Mouse (Mus musculus) hindbrain, embryonic 16.5 days (tissue): ENCODE measurements around the gene Ccnb3. TPM values are rescaled to one million over a fixed set of nuclear protein-coding genes. Genes with fewer than 3 reads are reported as not detected.

Experiments used
- ATAC-seq: fragments of 200-750 bp; cut with Nextera tagmentation; 2 replicates; pipeline ENCODE4 v1.8.0; 2017; ENCODE audit warnings: moderate TSS enrichment, moderate library complexity
- H3K27ac ChIP-seq: fragments of 300-500 bp; sonication (generic); 2 replicates; pipeline ENCODE4 v1.5.1; 2014; ENCODE audit warnings: low read depth, mild to moderate bottlenecking, control low read depth, low read length, moderate library complexity
- H3K27me3 ChIP-seq: fragments of 300-500 bp; sonication (generic); replicated peaks from 2 replicates; pipeline ENCODE4 v1.6.1; 2014; ENCODE audit warnings: low read length; ENCODE audit not compliant: control insufficient read depth, insufficient read depth
- H3K36me3 ChIP-seq: fragments of 300-500 bp; sonication (generic); 2 replicates; pipeline ENCODE4 v1.6.1; 2014; ENCODE audit warnings: mild to moderate bottlenecking, low read length, moderate library complexity, mixed read lengths; ENCODE audit not compliant: control insufficient read depth, insufficient read depth
- H3K4me1 ChIP-seq: fragments of 300-500 bp; sonication (generic); 2 replicates; pipeline ENCODE4 v1.6.1; 2014; ENCODE audit warnings: low read depth, low read length; ENCODE audit not compliant: control insufficient read depth, insufficient read depth
- H3K4me2 ChIP-seq: fragments of 300-500 bp; sonication (generic); 2 replicates; pipeline ENCODE4 v1.6.1; 2014; ENCODE audit warnings: mild to moderate bottlenecking, low read length, control low read depth, moderate library complexity
- H3K4me3 ChIP-seq: fragments of 300-500 bp; sonication (generic); 2 replicates; pipeline ENCODE4 v1.5.1; 2014; ENCODE audit warnings: mild to moderate bottlenecking, low read length, control low read depth, moderate library complexity
- H3K9ac ChIP-seq: fragments of 300-500 bp; sonication (generic); 2 replicates; pipeline ENCODE4 v1.6.1; 2014; ENCODE audit warnings: low read depth, mild to moderate bottlenecking, control low read depth, low read length, moderate library complexity
- H3K9me3 ChIP-seq: fragments of 300-500 bp; sonication (generic); 2 replicates; pipeline ENCODE4 v1.6.1; 2014; ENCODE audit warnings: mild to moderate bottlenecking, low read length, moderate library complexity; ENCODE audit not compliant: control insufficient read depth
- WGBS: fragments of 180-500 bp; shearing (Covaris S2); extraction: QIAGEN DNeasy Blood & Tissue Kit; methylation state at CpG from one replicate; pipeline ENCODE4 v1.1.7; 2014; 5-methylcytosine and 5-hydroxymethylcytosine counted together
- polyA plus RNA-seq: library from polyadenylated mRNA; unstranded; fragments of >200 nt; fragmentation: Nextera tagmentation; extraction: Ambion mirVana; gene quantifications from 2 replicates; pipeline ENCODE4 v1.2.1, GENCODE M21; 2015

Gene Ccnb3
- polyA plus RNA-seq, 1 experiment from 2014 or later, result not detected

DNA sequence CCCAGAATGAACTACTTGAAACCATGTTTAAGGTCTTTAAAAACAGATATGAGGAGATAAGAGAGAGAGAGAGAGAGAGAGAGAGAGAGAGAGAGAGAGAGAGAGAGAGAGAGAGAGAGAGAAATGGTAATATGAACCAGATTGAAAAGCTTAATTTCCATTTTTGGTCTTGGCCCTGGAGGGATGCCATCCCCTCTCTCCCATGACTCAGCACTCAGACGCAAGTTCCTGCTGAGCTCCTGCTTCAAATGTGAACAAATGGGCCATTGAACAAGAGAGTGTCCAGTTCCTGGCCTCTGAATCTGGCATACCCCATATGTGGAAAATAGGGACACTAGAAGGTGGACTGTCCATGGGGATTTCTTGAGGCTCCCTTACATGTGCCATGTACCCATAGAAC, 69.5 kb downstream of the Ccnb3 start:
- 67% methylated on average over 1 of the region's 1 CpGs for WGBS
- no peaks in the 10 kb centered on the region for H3K36me3 ChIP-seq
- no peak for ATAC-seq

DNA sequence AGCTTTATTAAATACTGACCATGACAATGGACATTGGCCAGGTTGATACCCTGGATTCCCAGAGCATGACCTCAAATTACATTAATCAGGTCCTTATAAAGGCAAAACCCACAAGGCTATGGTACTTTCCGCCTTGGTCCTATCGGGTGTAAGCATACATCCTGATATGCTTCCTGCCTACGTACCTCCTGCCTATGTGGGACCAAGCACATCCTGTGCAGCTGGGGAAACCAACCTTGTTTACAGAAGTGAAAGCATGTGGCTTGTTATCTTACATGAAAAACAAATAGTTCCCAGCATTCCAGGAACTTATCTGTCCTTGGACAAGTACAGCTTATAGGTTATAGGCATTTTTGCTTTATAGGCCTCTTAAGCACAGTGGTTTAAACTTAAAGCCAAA, 72.8 kb downstream of the Ccnb3 start:
- no peaks in the 10 kb centered on the region for H3K36me3 ChIP-seq
- no peak overlapping the region for H3K9ac ChIP-seq
- no peak overlapping the region for H3K4me2 ChIP-seq
- no peaks in the 10 kb centered on the region for H3K9me3 ChIP-seq
- no peaks in the 10 kb centered on the region for H3K27me3 ChIP-seq
- H3K4me1 ChIP-seq, result no peaks in the 10 kb centered on the region
- 86% methylated on average over 3 of the region's 3 CpGs for WGBS
- H3K4me3 ChIP-seq, result no peak overlapping the region
- ATAC-seq, result no peak
- no peak overlapping the region for H3K27ac ChIP-seq

More for the DNA sequence above, 69.5 kb downstream of the Ccnb3 start:
- no peaks in the 10 kb centered on the region for H3K27me3 ChIP-seq
- H3K4me2 ChIP-seq, result no peak overlapping the region
- no peaks in the 10 kb centered on the region for H3K9me3 ChIP-seq
- H3K4me1 ChIP-seq, result no peaks in the 10 kb centered on the region
- no peak overlapping the region for H3K9ac ChIP-seq
- no peak overlapping the region for H3K27ac ChIP-seq
- no peak overlapping the region for H3K4me3 ChIP-seq

Other genes starting within 250 kb of the Ccnb3 start
- not detected in 2 replicates for gene Akap4, start 25.9 kb upstream of the Ccnb3 start, polyA plus RNA-seq